Mouse (Mus musculus) embryonic facial prominence, embryonic 10.5 days (tissue): ENCODE data around the gene Tmprss11f. TPM values are rescaled to one million over a fixed set of nuclear protein-coding genes. Genes with fewer than 3 reads are reported as not detected.
"Not testable (repeated sequence)": the region's sequence is repeated elsewhere in the genome, so short reads cannot be mapped to it uniquely, and the experiment has no call there.

Experiments used
- DNase-seq: peaks from one replicate; pipeline ENCODE4 v3.0.0-alpha.2; 2017; ENCODE audit warnings: low spot score
- H3K27ac ChIP-seq: fragments of 300-500 bp; sonication (generic); replicated peaks from 2 replicates; pipeline ENCODE4 v1.5.1; 2016; ENCODE audit warnings: mild to moderate bottlenecking
- H3K27me3 ChIP-seq: fragments of 300-500 bp; sonication (generic); replicated peaks from 2 replicates; pipeline ENCODE4 v1.6.1; 2016; ENCODE audit warnings: low read depth, mild to moderate bottlenecking; ENCODE audit not compliant: poor library complexity, severe bottlenecking
- H3K36me3 ChIP-seq: fragments of 300-500 bp; sonication (generic); replicated peaks from 2 replicates; pipeline ENCODE4 v1.6.1; 2016; ENCODE audit warnings: mild to moderate bottlenecking, moderate library complexity
- H3K4me1 ChIP-seq: fragments of 300-500 bp; sonication (generic); 2 replicates; pipeline ENCODE4 v1.6.1; 2016
- H3K4me3 ChIP-seq: fragments of 300-500 bp; sonication (generic); 2 replicates; pipeline ENCODE4 v1.5.1; 2016; ENCODE audit warnings: mild to moderate bottlenecking, moderate library complexity
- H3K9me3 ChIP-seq: fragments of 300-500 bp; sonication (generic); 2 replicates; pipeline ENCODE4 v1.6.1; 2016; ENCODE audit warnings: mild to moderate bottlenecking
- WGBS: fragments of 180-500 bp; shearing (Covaris S2); methylation state at CpG from one replicate; pipeline ENCODE4 v1.1.7; 2016; 5-methylcytosine and 5-hydroxymethylcytosine counted together
- polyA plus RNA-seq: library from polyadenylated mRNA; unstranded; fragments of >200 nt; fragmentation: Nextera tagmentation; extraction: Ambion mirVana; gene quantifications from 2 replicates; pipeline ENCODE4 v1.2.1, GENCODE M21; 2016

The Tmprss11f gene
- polyA plus RNA-seq: 0.04 TPM in 1 of 2 replicates, not detected in the other

DNA sequence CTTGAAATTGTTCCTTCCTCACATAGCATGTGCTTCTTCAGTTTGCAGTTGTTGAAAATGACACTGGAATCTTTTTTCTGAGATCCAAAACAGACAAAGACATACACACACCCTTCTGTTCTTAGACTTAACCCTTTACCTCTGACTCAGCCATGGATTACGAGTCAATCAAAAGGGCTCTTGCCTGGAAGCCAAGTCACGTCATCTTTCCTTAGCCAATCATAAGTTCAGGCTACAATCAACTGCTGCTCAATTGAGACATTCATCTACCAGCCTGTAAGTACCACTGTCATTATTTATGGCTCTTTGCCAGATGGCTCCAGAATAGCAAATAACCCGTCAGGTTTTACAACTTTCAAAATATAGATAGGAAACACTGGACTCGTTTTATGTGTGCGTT lies at the start of gene Tmprss11f:
TSS of gene Tmprss11f (minus strand) at position 101 of the 400 bp plus-strand sequence.
- WGBS: 84% methylated on average over 5 of the region's 5 CpGs
- no peak for DNase-seq
- H3K4me1 ChIP-seq: no peaks in the 10 kb centered on the region
- H3K9me3 ChIP-seq: no peaks in the 10 kb centered on the region
- no peak within 1 kb of the TSS for H3K4me3 ChIP-seq
- no peaks in the 10 kb centered on the region for H3K36me3 ChIP-seq
- H3K27me3 ChIP-seq: no peaks in the 10 kb centered on the region
- no peak within 1 kb of the TSS for H3K27ac ChIP-seq

DNA sequence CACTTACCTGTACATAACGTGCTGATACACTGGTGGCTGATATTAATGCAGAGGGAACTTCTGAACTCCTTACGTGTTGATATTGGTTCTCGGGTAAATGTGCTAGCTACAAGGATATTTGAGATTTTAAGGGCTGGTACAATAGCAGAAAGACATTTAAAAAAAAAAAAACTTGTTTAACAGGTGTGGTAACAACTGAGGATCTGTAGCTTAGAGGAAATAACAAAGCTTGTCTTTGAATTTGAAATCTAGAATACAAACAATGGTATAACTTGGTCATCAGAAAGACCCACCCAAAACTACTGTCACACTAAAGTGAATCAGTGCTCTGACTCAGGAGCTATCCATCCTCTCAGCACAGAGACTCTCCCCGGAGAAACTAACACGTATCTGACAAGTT lies 44.0 kb upstream of the Tmprss11f start, which contains the start of gene Tmprss11b:
TSS of gene Tmprss11b (minus strand) at position 101 of the 400 bp plus-strand sequence.
- DNase-seq: no peak
- 82% methylated on average over 5 of the region's 5 CpGs for WGBS
- Histone ChIP-seq H3K9me3 (no peaks in the 10 kb centered on the region), H3K4me3 (no peak within 1 kb of the TSS), H3K27ac (no peak within 1 kb of the TSS), H3K27me3 (no peaks in the 10 kb centered on the region), H3K36me3 (no peaks in the 10 kb centered on the region), H3K4me1 (no peaks in the 10 kb centered on the region)

- H3K4me3 ChIP-seq, H3K36me3 ChIP-seq, H3K27me3 ChIP-seq, H3K9me3 ChIP-seq, H3K27ac ChIP-seq, H3K4me1 ChIP-seq: not testable (repeated sequence)
- peak; percentile 10 for DNase-seq
- 28% methylated on average over 4 of the region's 4 CpGs for WGBS
Observed at GRCm38 (mm10) chr5:86649185-86649584, 17.0 kb upstream of the Tmprss11f start.

DNA sequence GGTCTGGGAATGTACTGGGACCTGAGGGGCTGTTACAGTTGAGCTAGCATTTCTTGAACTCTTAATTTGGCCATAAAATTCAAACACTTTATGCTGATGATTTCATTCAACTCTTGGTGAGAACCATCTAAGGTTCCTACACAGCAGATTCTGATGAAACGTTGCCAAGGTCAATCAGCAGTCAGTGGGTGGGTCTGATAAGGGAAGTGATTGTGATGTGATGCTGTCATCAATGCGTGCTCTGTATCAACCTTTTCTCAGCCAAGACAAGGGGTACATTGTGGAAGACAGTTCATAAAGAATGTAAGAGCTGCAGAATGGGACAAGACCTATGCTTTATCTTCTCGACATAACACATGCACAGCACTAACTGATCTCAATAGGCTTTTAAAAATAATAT lies 8.6 kb upstream of the Tmprss11f start:
- Histone ChIP-seq H3K9me3 (no peaks in the 10 kb centered on the region), H3K4me3 (no peak overlapping the region), H3K4me1 (no peaks in the 10 kb centered on the region), H3K36me3 (no peaks in the 10 kb centered on the region), H3K27me3 (no peaks in the 10 kb centered on the region), H3K27ac (no peak overlapping the region)
- 66% methylated on average over 3 of the region's 3 CpGs for WGBS
- no peak for DNase-seq

- no peaks in the 10 kb centered on the region for H3K9me3 ChIP-seq
- WGBS: 78% methylated on average over 2 of the region's 2 CpGs
- no peak for DNase-seq
Observed at GRCm38 (mm10) chr5:86630700-86631099, 1.5 kb downstream of the Tmprss11f start.

GRCm38 (mm10) chr5:86621778-86622177 lies 10.4 kb downstream of the Tmprss11f start:
- Histone ChIP-seq H3K27ac (no peak overlapping the region), H3K36me3 (no peaks in the 10 kb centered on the region), H3K9me3 (no peaks in the 10 kb centered on the region), H3K4me1 (no peaks in the 10 kb centered on the region), H3K4me3 (no peak overlapping the region), H3K27me3 (no peaks in the 10 kb centered on the region)
- 82% methylated on average over 1 of the region's 1 CpGs for WGBS
- DNase-seq: no peak

More at GRCm38 (mm10) chr5:86630700-86631099, 1.5 kb downstream of the Tmprss11f start:
- Histone ChIP-seq H3K4me3 (no peak overlapping the region), H3K4me1 (no peaks in the 10 kb centered on the region), H3K36me3 (no peaks in the 10 kb centered on the region), H3K27me3 (no peaks in the 10 kb centered on the region), H3K27ac (no peak overlapping the region)

DNA sequence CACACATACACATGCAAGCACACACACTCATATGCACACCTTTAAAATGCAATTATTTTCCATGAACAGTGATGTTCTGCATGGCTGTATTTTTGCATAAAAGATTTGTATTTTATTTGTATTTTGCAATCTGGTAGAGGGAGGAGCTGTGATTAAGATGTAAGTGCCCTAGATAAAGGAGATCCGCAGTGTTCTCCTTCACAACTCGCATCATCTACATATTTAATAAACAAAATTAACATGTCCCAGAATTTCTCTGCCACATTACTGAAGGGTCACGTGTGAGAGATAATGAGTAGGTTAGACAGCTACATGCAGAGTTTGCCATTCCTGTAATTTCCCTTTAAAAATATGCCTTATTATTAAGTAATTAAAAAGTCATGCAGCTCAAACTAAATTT lies 46.3 kb downstream of the Tmprss11f start:
- no peaks in the 10 kb centered on the region for H3K4me1 ChIP-seq
- no peaks in the 10 kb centered on the region for H3K9me3 ChIP-seq
- H3K27me3 ChIP-seq: no peaks in the 10 kb centered on the region
- H3K36me3 ChIP-seq: no peaks in the 10 kb centered on the region
- 87% methylated on average over 3 of the region's 3 CpGs for WGBS
- no peak overlapping the region for H3K4me3 ChIP-seq
- no peak overlapping the region for H3K27ac ChIP-seq
- no peak for DNase-seq

DNA sequence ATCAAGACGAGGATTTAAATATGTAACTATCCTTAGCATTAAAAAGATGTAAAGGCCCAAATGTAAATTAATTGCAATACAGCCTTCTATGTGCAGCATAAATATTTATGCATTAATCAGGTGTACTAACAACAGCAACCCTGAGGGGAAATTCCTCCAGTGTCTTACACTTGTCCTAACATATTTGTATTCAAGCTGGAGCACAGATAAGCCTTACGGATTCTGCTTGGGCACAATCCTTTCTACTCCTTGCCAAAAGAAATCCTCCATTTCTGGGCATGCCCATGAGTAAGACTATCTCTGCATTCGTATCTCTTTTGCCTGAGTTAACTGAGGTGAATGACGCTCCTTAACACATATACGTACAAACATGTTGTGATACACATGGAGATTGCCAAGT lies 49.6 kb downstream of the Tmprss11f start:
- H3K9me3 ChIP-seq: no peaks in the 10 kb centered on the region
- H3K36me3 ChIP-seq: no peaks in the 10 kb centered on the region
- H3K27me3 ChIP-seq: no peaks in the 10 kb centered on the region
- no peak overlapping the region for H3K4me3 ChIP-seq
- DNase-seq: no peak
- H3K27ac ChIP-seq: no peak overlapping the region
- 92% methylated on average over 5 of the region's 5 CpGs for WGBS
- H3K4me1 ChIP-seq: no peaks in the 10 kb centered on the region

- no peak for DNase-seq
- Histone ChIP-seq H3K4me1 (no peaks in the 10 kb centered on the region), H3K9me3 (no peaks in the 10 kb centered on the region), H3K27ac (no peak overlapping the region), H3K4me3 (no peak overlapping the region), H3K27me3 (no peaks in the 10 kb centered on the region), H3K36me3 (no peaks in the 10 kb centered on the region)
- WGBS: 77% methylated on average over 5 of the region's 5 CpGs
Observed at GRCm38 (mm10) chr5:86581998-86582397, 50.2 kb downstream of the Tmprss11f start.

- DNase-seq, H3K27me3 ChIP-seq, H3K36me3 ChIP-seq, H3K9me3 ChIP-seq, H3K4me3 ChIP-seq, H3K4me1 ChIP-seq, H3K27ac ChIP-seq: not testable (repeated sequence)
- WGBS: 92% methylated on average over 8 of the region's 8 CpGs
Observed at GRCm38 (mm10) chr5:86578761-86579160, 53.5 kb downstream of the Tmprss11f start.

GRCm38 (mm10) chr5:86546693-86547092 lies 85.5 kb downstream of the Tmprss11f start:
- DNase-seq: no peak
- H3K27ac ChIP-seq: no peak overlapping the region
- no peaks in the 10 kb centered on the region for H3K36me3 ChIP-seq
- whole genome bisulfite sequencing: 94% methylated on average over 2 of the region's 2 CpGs
- no peak overlapping the region for H3K4me3 ChIP-seq
- H3K27me3 ChIP-seq: no peaks in the 10 kb centered on the region
- H3K4me1 ChIP-seq: no peaks in the 10 kb centered on the region
- H3K9me3 ChIP-seq: no peaks in the 10 kb centered on the region

DNA sequence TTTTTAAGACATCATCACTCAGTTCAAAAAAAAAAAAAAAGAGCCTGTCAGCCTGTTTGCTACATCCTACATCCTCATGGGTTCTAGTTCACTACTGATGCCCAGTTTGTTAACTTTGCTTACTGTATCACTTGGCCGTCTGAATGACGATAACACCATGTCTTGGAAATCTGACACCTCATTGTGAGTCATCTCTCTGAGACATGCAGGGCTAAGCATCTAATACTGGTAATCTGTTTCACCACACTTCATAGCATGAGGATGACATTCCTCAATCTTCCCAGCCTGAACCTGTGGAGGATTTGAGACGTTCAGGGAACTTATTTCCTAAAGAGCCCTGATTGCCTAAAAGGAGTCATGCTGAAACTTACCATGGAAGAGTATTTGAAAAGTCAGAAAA lies 91.6 kb downstream of the Tmprss11f start:
- WGBS: 79% methylated on average over 3 of the region's 3 CpGs
- H3K9me3 ChIP-seq: no peaks in the 10 kb centered on the region

DNA sequence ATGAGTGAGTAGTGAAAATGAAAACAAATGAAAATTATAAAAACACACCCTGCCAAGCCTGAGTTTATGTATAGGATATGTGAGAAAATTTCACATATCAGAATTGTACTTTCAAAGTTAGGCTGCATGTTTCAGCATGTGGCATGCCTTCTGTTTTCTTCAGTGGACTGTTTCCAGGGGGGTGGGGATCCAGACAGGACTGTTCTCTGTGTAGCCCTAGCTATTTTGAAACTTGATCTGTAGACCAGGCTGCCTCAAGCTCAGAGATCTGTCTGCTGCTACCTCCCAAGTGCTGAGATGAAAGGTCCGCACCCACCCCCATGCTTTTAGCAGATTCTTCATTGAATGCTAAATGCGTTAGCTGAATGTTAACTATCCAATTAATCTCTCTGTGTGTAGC lies 103.5 kb downstream of the Tmprss11f start:
- 72% methylated on average over 2 of the region's 2 CpGs for WGBS
- Histone ChIP-seq H3K27me3 (no peaks in the 10 kb centered on the region), H3K36me3 (no peaks in the 10 kb centered on the region), H3K27ac (no peak overlapping the region), H3K9me3 (no peaks in the 10 kb centered on the region), H3K4me3 (no peak overlapping the region), H3K4me1 (no peaks in the 10 kb centered on the region)
- peak; percentile 7 for DNase-seq

More for the DNA sequence above, 91.6 kb downstream of the Tmprss11f start:
- Histone ChIP-seq H3K27ac (no peak overlapping the region), H3K4me1 (no peaks in the 10 kb centered on the region), H3K36me3 (no peaks in the 10 kb centered on the region), H3K4me3 (no peak overlapping the region), H3K27me3 (no peaks in the 10 kb centered on the region)
- no peak for DNase-seq

DNA sequence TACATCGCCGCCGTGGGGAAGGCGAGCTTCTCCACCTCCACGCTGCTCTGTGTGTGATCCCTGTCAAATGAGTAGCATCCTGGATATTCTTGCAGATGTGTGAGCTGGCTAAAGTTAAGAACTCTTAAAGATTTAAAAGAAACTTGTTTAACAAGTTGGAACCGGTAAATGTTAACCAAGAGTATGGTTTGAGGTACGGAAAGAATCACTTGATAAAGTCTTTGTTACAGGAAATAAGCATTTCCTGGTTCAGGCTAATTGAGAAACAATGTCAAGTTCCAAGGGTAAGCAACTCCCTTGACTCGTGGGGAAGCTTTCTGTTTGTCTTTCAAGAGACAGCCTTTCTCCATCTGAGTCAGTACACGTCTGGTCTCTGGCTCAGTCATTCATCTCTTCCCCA lies 113.7 kb downstream of the Tmprss11f start, which contains the start of gene Tmprss11g:
TSS of gene Tmprss11g (minus strand) at position 101 of the 400 bp plus-strand sequence.
- WGBS: 80% methylated on average over 9 of the region's 9 CpGs
- Histone ChIP-seq H3K4me3 (no peak within 1 kb of the TSS), H3K4me1 (no peaks in the 10 kb centered on the region), H3K27me3 (no peaks in the 10 kb centered on the region), H3K9me3 (no peaks in the 10 kb centered on the region), H3K36me3 (no peaks in the 10 kb centered on the region), H3K27ac (no peak within 1 kb of the TSS)
- no peak for DNase-seq
